8 mouse cellular contexts compared by ENCODE assay signal in the genomic region with DNA sequence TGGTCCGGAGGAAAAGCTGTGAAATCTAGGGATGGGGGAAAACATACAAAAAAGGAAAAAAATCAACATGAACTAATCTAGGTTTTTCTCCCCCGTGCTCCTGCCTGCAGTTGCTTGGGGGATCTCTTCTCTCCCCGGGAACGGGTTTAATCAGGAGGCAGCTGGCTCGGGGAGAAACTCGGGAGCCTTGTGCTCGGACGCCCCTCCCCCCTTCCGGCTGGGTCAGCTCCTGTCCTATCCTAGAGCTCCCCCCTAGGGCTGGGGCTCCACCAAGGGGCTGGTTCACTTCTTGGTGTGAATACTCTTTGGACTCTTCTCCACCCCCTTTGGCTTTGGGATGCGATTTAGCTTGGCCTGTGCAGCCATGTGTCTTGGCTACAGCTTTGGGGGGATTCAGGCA. TPM values are rescaled to one million over a fixed set of nuclear protein-coding genes. Genes with fewer than 3 reads are reported as not detected.
DNase-seq lines count a peak whose midpoint lies in the region; ATAC-seq and TF ChIP-seq lines count a peak whose summit lies in the region.

No protein-coding gene starts in this region.

- no peak for TF ChIP-seq CTCF in ES-Bruce4 (IDR thresholded peaks at IDR 0.05; ENCODE audit: low read depth, low read length)
- TF ChIP-seq CTCF in brain, embryonic 14.5 days (IDR thresholded peaks at IDR 0.05; ENCODE audit: borderline replicate concordance, extremely low read depth, insufficient read depth, insufficient read length) = no peak
- TF ChIP-seq CTCF in forebrain, postnatal 0 days (IDR thresholded peaks at IDR 0.05; ENCODE audit: low read depth) = peak; percentile 29; the same call in 1 of the 2 replicates

- peak; percentile 84 for TF ChIP-seq EP300 in ES-Bruce4 (IDR thresholded peaks at IDR 0.05; ENCODE audit: insufficient read depth, low read depth, low read length)

- H3K9me3 ChIP-seq in ES-Bruce4 (replicated peaks; ENCODE audit: control insufficient read depth, insufficient read depth, low read length, poor library complexity, severe bottlenecking) = no peaks in the 10 kb centered on the region
- no peaks in the 10 kb centered on the region for H3K9me3 ChIP-seq in forebrain, postnatal 0 days (ENCODE audit: low read length)
- H3K9me3 ChIP-seq in lung, embryonic 15.5 days = no peaks in the 10 kb centered on the region

- peak overlapping the region; percentile 92 for H3K27ac ChIP-seq in ES-Bruce4 (ENCODE audit: insufficient read depth, low read length)
- H3K27ac ChIP-seq in forebrain, postnatal 0 days (ENCODE audit: low read depth, low read length) = peak overlapping the region; percentile 74
- H3K27ac ChIP-seq in lung, embryonic 15.5 days = peak overlapping the region; percentile 88

- ATAC-seq in forebrain, postnatal 0 days = peak; percentile 57
- peak; percentile 69 for ATAC-seq in lung, embryonic 15.5 days (ENCODE audit: borderline replicate concordance, extremely low read depth, low FRiP score, low TSS enrichment)
- ATAC-seq in monocyte, adult 5-6 weeks (replicated peaks; ENCODE audit: insufficient number of reproducible peaks, low FRiP score, low TSS enrichment, poor library complexity, severe bottlenecking) = no peak

- H3K9ac ChIP-seq in ES-Bruce4 (ENCODE audit: low read depth, poor library complexity, severe bottlenecking) = peak overlapping the region; percentile 48
- peak overlapping the region; percentile 99 for H3K9ac ChIP-seq in forebrain, postnatal 0 days
- peak overlapping the region; percentile 23 for H3K9ac ChIP-seq in lung, embryonic 15.5 days

- peak; percentile 96 for DNase-seq in brain, embryonic 14.5 days (ENCODE audit: low read depth)
- peak; percentile 80 for DNase-seq in forebrain, postnatal 0 days
- peak; percentile 75 for DNase-seq in heart, postnatal 25 days (ENCODE audit: low spot score)
- peak; percentile 59 to 74 for DNase-seq in layer of hippocampus, adult 18-20 months (ENCODE audit: low spot score in 2 of 2)
- DNase-seq in right cerebral cortex, postnatal 14 days = peak; percentile 82

- peak overlapping the region; percentile 97 for H3K4me2 ChIP-seq in forebrain, postnatal 0 days (ENCODE audit: low read depth)
- peak overlapping the region; percentile 92 for H3K4me2 ChIP-seq in lung, embryonic 15.5 days

- H3K4me1 ChIP-seq in ES-Bruce4 (ENCODE audit: control insufficient read depth, insufficient read depth, low read length) = peaks cover 9% of the 10 kb centered on the region
- peaks cover 35% of the 10 kb centered on the region for H3K4me1 ChIP-seq in forebrain, postnatal 0 days (ENCODE audit: insufficient read depth)
- H3K4me1 ChIP-seq in lung, embryonic 15.5 days = peaks cover 69% of the 10 kb centered on the region

- H3K4me3 ChIP-seq in ES-Bruce4 (ENCODE audit: low read depth, low read length) = no peak overlapping the region
- H3K4me3 ChIP-seq in forebrain, postnatal 0 days (ENCODE audit: low read depth, low read length) = peak overlapping the region; percentile 94
- peak overlapping the region; percentile 18; the same call in 1 of the 2 replicates for H3K4me3 ChIP-seq in lung, embryonic 15.5 days

- TF ChIP-seq POLR2A in ES-Bruce4 (IDR thresholded peaks at IDR 0.05; ENCODE audit: insufficient read depth, low read length) = no peak
- no peak for TF ChIP-seq POLR2A in brain, embryonic 14.5 days (IDR thresholded peaks at IDR 0.05; ENCODE audit: borderline replicate concordance, extremely low read depth, insufficient read depth, insufficient read length, poor library complexity, severe bottlenecking)

- WGBS in forebrain, postnatal 0 days = 2% methylated on average over 10 of the region's 10 CpGs
- 3% methylated on average over 10 of the region's 10 CpGs for WGBS in lung, embryonic 15.5 days

- intact Hi-C loops in heart, postnatal 25 days (cut with DNase I) = loop anchor here (1.0 to 2.0 kb wide), 2 partner anchors 15 to 22 kb away; no protein-coding TSS in a partner anchor

- H3K36me3 ChIP-seq in ES-Bruce4 (ENCODE audit: control insufficient read depth, insufficient read depth, low read length, poor library complexity, severe bottlenecking) = no peaks in the 10 kb centered on the region
- no peaks in the 10 kb centered on the region for H3K36me3 ChIP-seq in forebrain, postnatal 0 days (ENCODE audit: insufficient read depth)
- no peaks in the 10 kb centered on the region for H3K36me3 ChIP-seq in lung, embryonic 15.5 days

- peaks cover 14% of the 10 kb centered on the region for H3K27me3 ChIP-seq in ES-Bruce4 (ENCODE audit: control insufficient read depth, insufficient read depth, low read length, poor library complexity, severe bottlenecking)
- H3K27me3 ChIP-seq in forebrain, postnatal 0 days (ENCODE audit: insufficient read depth, low read length) = no peaks in the 10 kb centered on the region
- H3K27me3 ChIP-seq in lung, embryonic 15.5 days = no peaks in the 10 kb centered on the region

RNA-seq across cellular contexts. Expression of gene Bahcc1, which starts 7.5 kb away (rescaled TPM):
- polyA plus RNA-seq in ES-Bruce4 (2011; ENCODE audit: insufficient read depth, insufficient read length, low read depth, missing spikeins) = 21.2 and 21.6 TPM in 2 replicates
- polyA plus RNA-seq in brain, embryonic 14.5 days (2012; rRNA removed) = 29.0 and 47.0 TPM in 2 replicates
- 19.3 and 26.5 TPM in 2 replicates for total RNA-seq in forebrain, postnatal 0 days (2014; rRNA removed)
- 3.9 and 6.5 TPM in 2 replicates for polyA plus RNA-seq in forebrain, postnatal 0 days (2015; fragmentation: Nextera tagmentation; extraction: Ambion mirVana)
- 1 to 10 TPM; 7.8 to 8.3 TPM for total RNA-seq in heart, postnatal 25 days (2021)
- 10 to 100 TPM; 17.6 to 19.0 TPM for total RNA-seq in layer of hippocampus, adult 18-20 months (2021)
- polyA plus RNA-seq in lung, embryonic 15.5 days (2015; fragmentation: Nextera tagmentation; extraction: Ambion mirVana) = 8.7 and 9.2 TPM in 2 replicates
- total RNA-seq in monocyte, adult 5-6 weeks (2017) = 0.68 to 0.85 TPM (median 0.76 TPM) in 3 replicates

Comparison
In these comparisons a context has a peak if more than half of its experiments do, and no peak if none do; other contexts are left out.
1. H3K9ac ChIP-seq: peak in every context shown above with its lines; median percentile 99 in forebrain, postnatal 0 days; 48 in ES-Bruce4; 23 in lung, embryonic 15.5 days.